Mouse (Mus musculus) embryonic facial prominence, embryonic 15.5 days (tissue): ENCODE measurements around the gene Ptprd. TPM values are rescaled to one million over a fixed set of nuclear protein-coding genes. Genes with fewer than 3 reads are reported as not detected.
A peak's percentile ranks its signal among the peaks of the same experiment; 100 is the strongest.

ENCODE experiments used
- ATAC-seq: fragments of 200-750 bp; cut with Nextera tagmentation; 2 replicates; pipeline ENCODE4 v1.8.0; 2017; ENCODE audit warnings: low read depth, moderate TSS enrichment; ENCODE audit not compliant: insufficient number of reproducible peaks, low FRiP score, low TSS enrichment
- H3K27ac ChIP-seq: fragments of 300-500 bp; sonication (generic); replicated peaks from 2 replicates; pipeline ENCODE4 v1.5.1; 2015; ENCODE audit warnings: mild to moderate bottlenecking, inconsistent platforms
- H3K27me3 ChIP-seq: fragments of 300-500 bp; sonication (generic); 2 replicates; pipeline ENCODE4 v1.6.1; 2015; ENCODE audit warnings: inconsistent platforms
- H3K36me3 ChIP-seq: fragments of 300-500 bp; sonication (generic); 2 replicates; pipeline ENCODE4 v1.6.1; 2015; ENCODE audit warnings: mild to moderate bottlenecking, inconsistent platforms
- H3K4me1 ChIP-seq: fragments of 300-500 bp; sonication (generic); 2 replicates; pipeline ENCODE4 v1.6.1; 2015; ENCODE audit warnings: inconsistent platforms
- H3K4me2 ChIP-seq: fragments of 300-500 bp; sonication (generic); replicated peaks from 2 replicates; pipeline ENCODE4 v1.6.1; 2015; ENCODE audit warnings: mild to moderate bottlenecking, inconsistent platforms
- H3K4me3 ChIP-seq: fragments of 300-500 bp; sonication (generic); replicated peaks from 2 replicates; pipeline ENCODE4 v1.5.1; 2015; ENCODE audit warnings: mild to moderate bottlenecking, inconsistent platforms
- H3K9ac ChIP-seq: fragments of 300-500 bp; sonication (generic); 2 replicates; pipeline ENCODE4 v1.6.1; 2015; ENCODE audit warnings: inconsistent platforms
- H3K9me3 ChIP-seq: fragments of 300-500 bp; sonication (generic); replicated peaks from 2 replicates; pipeline ENCODE4 v1.6.1; 2016; ENCODE audit warnings: inconsistent platforms
- WGBS: fragments of 180-500 bp; shearing (Covaris S2); methylation state at CpG from one replicate; pipeline ENCODE4 v1.1.7; 2015; 5-methylcytosine and 5-hydroxymethylcytosine counted together
- polyA plus RNA-seq: library from polyadenylated mRNA; unstranded; fragments of >200 nt; fragmentation: Nextera tagmentation; extraction: Ambion mirVana; gene quantifications from 2 replicates; pipeline ENCODE4 v1.2.1, GENCODE M21; 2015

Ptprd gene
- polyA plus RNA-seq, 1 experiment from 2014 or later = 33.9 TPM

- Histone ChIP-seq H3K9ac (no peak overlapping the region), H3K4me3 (no peak overlapping the region), H3K36me3 (no peaks in the 10 kb centered on the region), H3K9me3 (no peaks in the 10 kb centered on the region), H3K27me3 (no peaks in the 10 kb centered on the region), H3K4me1 (peaks cover 11% of the 10 kb centered on the region), H3K4me2 (no peak overlapping the region), H3K27ac (no peak overlapping the region)
- ATAC-seq = no peak
- WGBS = 92% methylated on average over 5 of the region's 5 CpGs
Measured at GRCm38 (mm10) chr4:76417676-76418075, 1794.1 kb downstream of the Ptprd start.

- no peaks in the 10 kb centered on the region for H3K9me3 ChIP-seq
- ATAC-seq = no peak
- peaks cover 11% of the 10 kb centered on the region for H3K4me1 ChIP-seq
- WGBS = 82% methylated on average over 5 of the region's 5 CpGs
- no peak overlapping the region for H3K9ac ChIP-seq
- no peaks in the 10 kb centered on the region for H3K27me3 ChIP-seq
- H3K36me3 ChIP-seq = no peaks in the 10 kb centered on the region
- no peak overlapping the region for H3K4me3 ChIP-seq
- H3K4me2 ChIP-seq = no peak overlapping the region
- no peak overlapping the region for H3K27ac ChIP-seq
Measured at GRCm38 (mm10) chr4:76415624-76416023, 1796.1 kb downstream of the Ptprd start.

- WGBS = 68% methylated on average over 4 of the region's 4 CpGs
Measured at GRCm38 (mm10) chr4:76414591-76414990, 1797.2 kb downstream of the Ptprd start.

GRCm38 (mm10) chr4:76410053-76410452 lies 1801.7 kb downstream of the Ptprd start:
- no peak for ATAC-seq
- WGBS = 33% methylated on average over 2 of the region's 2 CpGs
- no peak overlapping the region for H3K9ac ChIP-seq

More at GRCm38 (mm10) chr4:76414591-76414990, 1797.2 kb downstream of the Ptprd start:
- no peak overlapping the region for H3K9ac ChIP-seq
- no peak for ATAC-seq
- peaks cover 11% of the 10 kb centered on the region for H3K4me1 ChIP-seq
- H3K9me3 ChIP-seq = no peaks in the 10 kb centered on the region
- no peak overlapping the region for H3K27ac ChIP-seq
- H3K4me3 ChIP-seq = no peak overlapping the region
- no peak overlapping the region for H3K4me2 ChIP-seq
- H3K36me3 ChIP-seq = no peaks in the 10 kb centered on the region
- no peaks in the 10 kb centered on the region for H3K27me3 ChIP-seq

GRCm38 (mm10) chr4:76409159-76409558 lies 1802.6 kb downstream of the Ptprd start:
- Histone ChIP-seq H3K4me3 (no peak overlapping the region), H3K9ac (no peak overlapping the region), H3K27me3 (no peaks in the 10 kb centered on the region), H3K36me3 (no peaks in the 10 kb centered on the region), H3K9me3 (no peaks in the 10 kb centered on the region), H3K4me1 (no peaks in the 10 kb centered on the region), H3K27ac (no peak overlapping the region), H3K4me2 (no peak overlapping the region)
- no peak for ATAC-seq
- 62% methylated on average over 3 of the region's 3 CpGs for WGBS

More at GRCm38 (mm10) chr4:76410053-76410452, 1801.7 kb downstream of the Ptprd start:
- Histone ChIP-seq H3K36me3 (no peaks in the 10 kb centered on the region), H3K27me3 (no peaks in the 10 kb centered on the region), H3K4me3 (no peak overlapping the region), H3K9me3 (no peaks in the 10 kb centered on the region), H3K4me2 (no peak overlapping the region), H3K27ac (no peak overlapping the region), H3K4me1 (peaks cover 5% of the 10 kb centered on the region)

- Histone ChIP-seq H3K9ac (no peak overlapping the region), H3K9me3 (no peaks in the 10 kb centered on the region), H3K4me1 (no peaks in the 10 kb centered on the region), H3K4me2 (no peak overlapping the region), H3K4me3 (no peak overlapping the region), H3K27me3 (no peaks in the 10 kb centered on the region), H3K36me3 (no peaks in the 10 kb centered on the region), H3K27ac (no peak overlapping the region)
- 71% methylated on average over 5 of the region's 5 CpGs for WGBS
- no peak for ATAC-seq
Measured at GRCm38 (mm10) chr4:76405862-76406454, 1805.8 kb downstream of the Ptprd start.

GRCm38 (mm10) chr4:76403219-76403618 lies 1808.5 kb downstream of the Ptprd start:
- no peaks in the 10 kb centered on the region for H3K9me3 ChIP-seq
- H3K4me1 ChIP-seq = no peaks in the 10 kb centered on the region
- no peak for ATAC-seq
- no peaks in the 10 kb centered on the region for H3K36me3 ChIP-seq
- no peaks in the 10 kb centered on the region for H3K27me3 ChIP-seq
- WGBS = 93% methylated on average over 5 of the region's 5 CpGs
- H3K4me3 ChIP-seq = no peak overlapping the region
- no peak overlapping the region for H3K9ac ChIP-seq
- no peak overlapping the region for H3K4me2 ChIP-seq
- no peak overlapping the region for H3K27ac ChIP-seq

GRCm38 (mm10) chr4:76387887-76388286 lies 1823.9 kb downstream of the Ptprd start:
- no peaks in the 10 kb centered on the region for H3K36me3 ChIP-seq
- no peak overlapping the region for H3K27ac ChIP-seq
- no peak overlapping the region for H3K4me3 ChIP-seq
- no peak for ATAC-seq
- no peaks in the 10 kb centered on the region for H3K9me3 ChIP-seq
- H3K9ac ChIP-seq = no peak overlapping the region
- H3K4me1 ChIP-seq = no peaks in the 10 kb centered on the region
- H3K4me2 ChIP-seq = no peak overlapping the region
- 87% methylated on average over 5 of the region's 5 CpGs for WGBS
- no peaks in the 10 kb centered on the region for H3K27me3 ChIP-seq

GRCm38 (mm10) chr4:76386978-76387824 lies 1824.6 kb downstream of the Ptprd start:
- H3K27ac ChIP-seq = no peak overlapping the region
- no peak overlapping the region for H3K4me3 ChIP-seq
- H3K36me3 ChIP-seq = no peaks in the 10 kb centered on the region
- WGBS = 43% methylated on average over 7 of the region's 7 CpGs
- H3K9me3 ChIP-seq = no peaks in the 10 kb centered on the region
- no peak overlapping the region for H3K4me2 ChIP-seq
- H3K27me3 ChIP-seq = no peaks in the 10 kb centered on the region
- no peaks in the 10 kb centered on the region for H3K4me1 ChIP-seq
- H3K9ac ChIP-seq = no peak overlapping the region
- ATAC-seq = no peak

GRCm38 (mm10) chr4:76385818-76386217 lies 1825.9 kb downstream of the Ptprd start:
- no peak overlapping the region for H3K4me2 ChIP-seq
- no peaks in the 10 kb centered on the region for H3K4me1 ChIP-seq
- WGBS = 87% methylated on average over 5 of the region's 5 CpGs
- ATAC-seq = no peak
- H3K9me3 ChIP-seq = no peaks in the 10 kb centered on the region
- no peak overlapping the region for H3K4me3 ChIP-seq
- no peak overlapping the region for H3K9ac ChIP-seq
- no peak overlapping the region for H3K27ac ChIP-seq
- H3K27me3 ChIP-seq = no peaks in the 10 kb centered on the region
- no peaks in the 10 kb centered on the region for H3K36me3 ChIP-seq

- Histone ChIP-seq H3K27me3 (no peaks in the 10 kb centered on the region), H3K36me3 (no peaks in the 10 kb centered on the region), H3K27ac (no peak overlapping the region), H3K9me3 (no peaks in the 10 kb centered on the region), H3K9ac (no peak overlapping the region), H3K4me2 (no peak overlapping the region), H3K4me1 (no peaks in the 10 kb centered on the region), H3K4me3 (no peak overlapping the region)
- WGBS = 69% methylated on average over 6 of the region's 6 CpGs
- ATAC-seq = peak; percentile 29; the same call in 1 of the 2 replicates
Measured at GRCm38 (mm10) chr4:76380312-76380917, 1831.3 kb downstream of the Ptprd start.
